Mouse (Mus musculus) lung, adult 2 months (tissue): ENCODE measurements around the gene Ptprk.

Experiments used
- CTCF ChIP-seq: fragments of 200-500 bp; IDR thresholded peaks from 2 replicates; pipeline ENCODE4 v1.5.1; 2011; ENCODE audit warnings: mild to moderate bottlenecking, low read length, control low read depth; ENCODE audit not compliant: insufficient read depth
- POLR2A ChIP-seq: fragments of 200-500 bp; IDR thresholded peaks from 2 replicates; pipeline ENCODE4 v1.6.1; 2011; ENCODE audit warnings: low read depth, mild to moderate bottlenecking, control low read depth, low read length, borderline replicate concordance; ENCODE audit errors: extremely low read depth

- TF ChIP-seq POLR2A = no peak
- no peak for TF ChIP-seq CTCF
Observed at GRCm38 (mm10) chr10:28223602-28224001, 149.0 kb downstream of the Ptprk start.
